Mouse (Mus musculus) CD4-positive, CD25-positive, alpha-beta regulatory T cell, adult 2 months (primary cell): ENCODE measurements at regions not wholly inside any gene's neighbourhood (a gene's known extent, or its start where the extent isn't known, plus 50 kb on each side); places are given as distances from the start of the nearest gene placed in this dataset.

Experiments used
- DNase-seq: peaks from one replicate; pipeline ENCODE4 v3.0.0-alpha.2; 2012; ENCODE audit warnings: low read depth, low spot score

- DNase-seq: no peak
Measured at GRCm38 (mm10) chr16:77852066-77852781, 250.3 kb upstream of the Gm11146 start.

- DNase-seq: no peak
Measured at GRCm38 (mm10) chr16:77851206-77852065, 249.5 kb upstream of the Gm11146 start.

GRCm38 (mm10) chr16:77835767-77836166, 233.9 kb upstream of the Gm11146 start:
- no peak for DNase-seq

- no peak for DNase-seq
Measured at GRCm38 (mm10) chr16:77827322-77828117, 225.6 kb upstream of the Gm11146 start.

- no peak for DNase-seq
Measured at GRCm38 (mm10) chr16:77799709-77800108, 197.8 kb upstream of the Gm11146 start.

GRCm38 (mm10) chr16:77796926-77797325, 195.0 kb upstream of the Gm11146 start:
- no peak for DNase-seq

GRCm38 (mm10) chr16:77789652-77790051, 187.8 kb upstream of the Gm11146 start:
- DNase-seq: no peak

- DNase-seq: no peak
Measured at GRCm38 (mm10) chr16:77789206-77789605, 187.3 kb upstream of the Gm11146 start.

GRCm38 (mm10) chr16:77788781-77789150, 186.9 kb upstream of the Gm11146 start:
- no peak for DNase-seq

- DNase-seq: no peak
Measured at GRCm38 (mm10) chr16:77788041-77788780, 186.3 kb upstream of the Gm11146 start.

GRCm38 (mm10) chr16:77787025-77787424, 185.1 kb upstream of the Gm11146 start:
- no peak for DNase-seq

- DNase-seq: no peak
Measured at GRCm38 (mm10) chr16:77779019-77779418, 177.1 kb upstream of the Gm11146 start.

- no peak for DNase-seq
Measured at GRCm38 (mm10) chr16:77772075-77772474, 170.2 kb upstream of the Gm11146 start.

GRCm38 (mm10) chr16:77760926-77761347, 159.0 kb upstream of the Gm11146 start:
- DNase-seq: no peak

GRCm38 (mm10) chr16:77760479-77760878, 158.6 kb upstream of the Gm11146 start:
- DNase-seq: no peak

- DNase-seq: no peak
Measured at GRCm38 (mm10) chr16:77759997-77760396, 158.1 kb upstream of the Gm11146 start.

GRCm38 (mm10) chr16:77754882-77755281, 153.0 kb upstream of the Gm11146 start:
- no peak for DNase-seq

GRCm38 (mm10) chr16:77749474-77749873, 147.6 kb upstream of the Gm11146 start:
- DNase-seq: no peak

- no peak for DNase-seq
Measured at GRCm38 (mm10) chr16:77743838-77744237, 141.9 kb upstream of the Gm11146 start.

GRCm38 (mm10) chr16:77738821-77739220, 136.9 kb upstream of the Gm11146 start:
- DNase-seq: no peak

- no peak for DNase-seq
Measured at GRCm38 (mm10) chr16:77719377-77719776, 117.5 kb upstream of the Gm11146 start.
